Mouse (Mus musculus): ENCODE measurements around the gene Atxn1. TPM values are rescaled to one million over a fixed set of nuclear protein-coding genes. Genes with fewer than 3 reads are reported as not detected.

The Atxn1 gene
- total RNA-seq, 4 experiments from 2014 or later, result 123 to 159 (median 132) TPM

DNA sequence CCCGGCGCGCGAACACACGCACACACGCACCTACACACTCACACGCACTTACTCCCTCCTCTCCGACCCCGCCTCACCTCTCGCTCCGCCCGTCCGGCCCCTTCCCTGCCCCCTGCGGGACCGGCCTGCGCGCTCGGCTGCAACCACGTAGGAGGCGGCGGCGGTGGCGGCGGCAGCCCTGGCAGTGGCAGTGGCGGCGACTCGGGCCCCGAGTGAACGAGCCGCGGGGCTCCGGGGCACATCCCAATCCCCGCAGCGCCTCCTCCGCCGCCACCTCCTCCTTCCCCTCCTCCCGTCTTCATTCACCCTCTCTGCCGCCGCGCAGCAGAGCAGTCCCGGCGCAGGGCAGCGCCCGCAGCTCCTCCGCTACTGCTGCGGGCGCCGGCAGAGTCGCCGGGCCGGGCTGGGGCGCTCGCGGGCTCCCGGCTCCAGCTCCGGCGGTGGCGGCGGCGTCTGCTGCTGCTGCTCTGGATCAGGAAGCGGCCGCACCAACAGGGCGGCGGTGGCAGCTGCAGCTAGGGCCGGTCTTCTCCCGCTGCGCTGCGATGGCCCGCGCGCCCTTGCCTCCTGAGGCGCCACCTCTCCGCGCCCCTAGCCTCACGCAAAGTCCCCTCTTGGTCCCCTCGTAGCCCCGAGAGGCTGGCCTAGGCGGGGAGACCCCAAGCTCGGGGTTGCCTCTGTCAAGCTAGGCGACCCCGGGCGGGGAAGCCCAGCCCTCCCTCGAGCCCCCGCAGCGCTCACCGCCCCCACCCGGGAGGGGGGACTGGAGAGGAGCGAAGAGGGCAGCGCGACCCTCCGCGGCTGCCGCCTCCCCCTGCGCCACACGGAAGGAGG, 1.1 kb downstream of the Atxn1 start:
- peak in 1 of 2 experiments; percentile 58 for DNase-seq (ENCODE audit: low spot score in 2 of 2)

DNA sequence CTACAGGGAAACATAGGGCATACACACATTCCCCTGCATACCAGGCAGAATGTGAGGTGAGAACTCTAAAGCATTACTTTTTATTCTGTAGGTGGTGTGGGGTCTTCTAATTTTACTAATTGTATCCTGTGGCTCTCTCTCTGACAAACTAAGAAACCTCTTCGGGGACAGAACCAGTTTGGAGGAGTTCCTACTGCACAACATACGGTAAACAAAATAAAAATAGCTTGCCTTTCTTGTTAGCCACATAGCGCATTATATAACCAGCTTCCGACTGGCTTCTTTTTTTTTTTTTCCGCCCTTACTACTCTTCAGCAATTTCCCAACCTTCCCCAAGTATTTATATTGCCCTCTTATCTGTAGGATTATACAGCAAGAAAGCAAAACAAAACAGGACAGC, 2.0 kb downstream of the Atxn1 start:
- no peak for DNase-seq (ENCODE audit: low spot score in 2 of 2)

DNA sequence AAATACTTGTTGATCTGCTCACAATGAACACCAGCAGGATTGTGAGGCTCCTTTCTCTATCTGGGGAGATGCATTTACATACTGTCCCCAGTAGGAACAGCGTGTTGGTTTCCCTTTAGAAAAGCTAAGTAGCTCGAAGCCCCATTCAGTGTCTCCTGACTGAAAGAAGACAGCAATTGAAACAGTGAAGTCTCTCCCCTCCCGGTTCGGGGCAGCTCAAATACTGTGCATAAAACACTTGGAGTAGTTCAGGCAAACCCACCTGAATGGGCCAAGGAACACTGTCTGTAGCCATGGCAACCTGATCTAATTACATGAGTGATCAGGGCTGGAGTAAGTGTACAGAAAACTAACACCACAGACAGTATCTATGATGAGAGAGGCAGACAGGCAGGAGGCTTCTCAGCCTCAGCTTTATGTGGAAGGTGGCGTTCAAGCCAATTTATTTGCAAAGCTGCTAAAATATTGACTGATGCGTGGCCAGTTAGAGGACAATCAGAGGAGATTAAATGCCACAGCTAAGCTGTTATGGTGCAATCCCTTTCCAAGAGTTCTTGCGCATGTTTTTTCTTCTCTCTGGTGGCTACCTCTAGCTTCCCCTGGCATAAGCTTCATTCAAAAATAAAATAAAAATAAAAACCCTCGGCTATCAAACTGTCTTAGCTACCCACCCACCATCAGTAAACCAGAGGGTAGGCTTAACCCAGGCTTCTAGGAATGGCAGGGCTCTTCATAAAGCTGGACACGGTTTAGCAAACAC, 2.8 kb downstream of the Atxn1 start:
- no peak for DNase-seq (ENCODE audit: low spot score in 2 of 2)

DNA sequence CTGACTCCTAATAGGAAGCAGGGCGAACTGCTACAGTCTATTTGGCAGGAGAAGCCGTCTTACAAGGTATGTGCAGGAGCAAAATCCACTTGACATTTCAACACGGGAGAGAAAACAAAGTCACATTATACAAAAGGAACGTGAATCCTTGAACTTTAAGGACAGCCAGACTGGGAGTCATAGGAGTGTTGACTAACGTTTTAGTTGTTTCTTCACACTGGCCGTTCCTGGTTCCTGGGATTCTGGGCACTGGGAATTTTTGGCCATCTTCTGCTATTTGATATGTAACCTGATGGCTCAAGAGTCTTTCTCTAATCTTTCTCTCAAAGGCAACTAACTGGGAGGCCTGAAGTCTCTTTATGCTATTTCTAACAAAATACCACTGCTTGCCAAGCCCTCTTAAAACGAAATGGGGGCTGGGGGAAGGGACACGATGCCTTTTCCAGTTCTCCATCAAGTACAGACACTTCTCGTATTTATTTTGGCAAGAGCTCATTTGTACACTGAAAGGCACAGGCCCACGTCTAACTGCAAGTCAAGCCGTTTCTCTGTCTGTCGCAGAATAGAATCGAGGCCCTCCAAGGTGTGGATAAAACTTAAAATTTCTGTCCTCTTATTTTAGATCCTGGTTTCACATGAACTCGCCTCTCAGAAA, 4.4 kb downstream of the Atxn1 start:
- DNase-seq (ENCODE audit: low spot score in 2 of 2), result no peak

DNA sequence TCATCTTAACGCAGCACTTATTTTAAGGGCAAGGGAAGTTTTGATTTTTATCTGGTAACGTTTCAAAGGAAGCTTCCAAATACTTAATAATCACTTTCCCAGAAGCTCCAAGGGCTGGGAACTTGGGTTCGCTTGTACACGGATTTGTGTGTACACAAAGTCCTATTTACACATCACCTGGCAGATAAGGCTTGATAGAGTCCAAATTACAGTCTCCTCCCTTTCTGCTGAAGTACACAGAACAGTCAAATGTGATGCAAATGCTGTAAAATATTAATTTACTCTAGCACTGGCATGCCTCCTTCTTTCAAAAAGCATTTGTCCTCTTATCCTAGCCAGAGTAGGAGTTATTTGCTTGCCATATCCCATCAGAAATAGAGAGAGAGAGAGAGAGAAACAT, 6.5 kb downstream of the Atxn1 start:
- DNase-seq (ENCODE audit: low spot score in 2 of 2), result no peak

DNA sequence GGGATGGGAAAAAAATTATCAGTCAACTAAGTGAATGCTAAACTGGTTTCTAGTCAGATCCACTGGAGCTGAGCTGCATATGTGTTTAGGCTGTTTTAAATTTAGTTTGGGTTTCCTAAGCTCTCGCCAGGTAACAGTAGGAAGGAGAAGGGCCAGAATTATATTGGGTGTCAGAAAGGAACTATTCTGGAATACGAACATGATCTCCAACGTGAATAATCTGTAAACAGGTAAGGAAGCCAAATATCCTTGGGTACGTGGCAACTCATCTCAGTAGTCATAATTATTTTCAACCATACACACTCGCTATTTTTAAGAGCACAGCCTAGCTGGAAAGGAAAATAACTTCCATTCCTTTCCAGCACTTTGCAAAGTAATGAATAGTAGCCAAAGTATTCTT, 7.2 kb downstream of the Atxn1 start:
- DNase-seq (ENCODE audit: low spot score in 2 of 2), result no peak

DNA sequence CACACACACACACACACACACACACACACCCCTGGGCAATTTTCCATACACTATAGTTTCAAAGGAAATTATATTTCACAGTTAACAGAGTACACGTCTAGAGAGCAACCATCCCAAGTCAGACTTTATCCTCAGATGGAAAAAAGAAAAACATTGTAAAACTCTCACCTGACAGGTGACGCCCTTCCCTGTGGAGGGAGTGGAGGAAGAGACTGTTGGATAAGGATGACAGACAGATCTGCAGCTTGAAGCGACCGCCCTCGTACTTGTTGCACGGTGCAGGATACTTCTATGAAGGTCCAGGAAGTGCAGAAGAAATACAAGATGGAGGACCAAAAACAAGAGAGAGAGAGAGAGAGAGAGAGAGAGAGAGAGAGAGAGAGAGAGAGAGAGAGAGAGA, 8.5 kb downstream of the Atxn1 start:
- DNase-seq (ENCODE audit: low spot score in 2 of 2), result no peak

DNA sequence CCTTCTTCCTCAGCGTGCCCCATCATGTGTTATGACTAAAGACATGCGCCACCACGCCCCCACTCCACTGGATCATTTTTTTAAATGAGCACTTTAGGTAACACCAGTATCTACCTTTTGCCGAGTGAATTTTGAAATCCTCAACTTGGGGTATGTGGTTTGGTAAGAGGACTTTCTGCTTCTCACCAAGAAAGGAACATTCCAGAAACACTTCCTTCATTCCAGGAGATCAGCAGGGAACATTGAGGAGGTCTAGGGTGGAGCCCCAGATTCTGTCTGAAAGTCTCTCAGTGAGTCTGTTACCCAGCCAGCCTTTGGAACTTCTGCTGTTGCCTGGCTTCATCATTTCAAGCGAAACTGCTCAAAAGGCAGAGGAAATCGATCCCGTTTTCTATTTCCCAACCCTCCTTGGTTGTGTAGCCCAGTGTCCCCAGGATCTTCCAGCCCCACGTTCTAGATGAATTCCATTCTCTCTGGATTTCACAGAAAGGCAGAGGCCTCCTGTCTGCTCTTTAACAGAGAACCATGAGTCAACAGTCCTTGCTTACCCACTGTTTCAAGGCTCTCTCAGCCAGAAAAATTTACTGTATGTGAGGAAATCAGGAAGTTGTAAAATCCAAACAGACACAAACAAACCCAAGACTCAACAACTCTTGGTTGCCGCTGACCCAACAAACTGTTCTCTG, 9.3 kb downstream of the Atxn1 start:
- DNase-seq (ENCODE audit: low spot score in 2 of 2), result no peak

DNA sequence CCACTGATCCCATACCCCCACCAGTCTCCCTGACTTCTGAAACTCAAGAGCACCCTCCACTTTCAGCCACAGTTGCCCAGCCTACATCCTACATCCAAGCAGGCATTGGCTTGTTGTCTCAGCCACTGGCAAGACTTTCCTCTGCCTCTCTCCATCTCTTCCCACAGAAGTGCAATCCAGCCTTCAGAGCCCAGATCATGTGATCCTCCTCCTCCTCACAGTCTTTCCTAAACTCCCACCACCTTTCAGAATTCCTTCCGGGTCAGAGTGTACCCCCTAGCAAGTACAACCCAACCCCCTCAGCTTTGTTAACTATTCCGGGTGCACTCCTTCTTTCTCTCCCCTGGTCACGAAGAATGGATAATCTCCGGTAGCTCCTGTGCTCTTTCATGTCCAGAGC, 11.7 kb downstream of the Atxn1 start:
- no peak for DNase-seq (ENCODE audit: low spot score in 2 of 2)

DNA sequence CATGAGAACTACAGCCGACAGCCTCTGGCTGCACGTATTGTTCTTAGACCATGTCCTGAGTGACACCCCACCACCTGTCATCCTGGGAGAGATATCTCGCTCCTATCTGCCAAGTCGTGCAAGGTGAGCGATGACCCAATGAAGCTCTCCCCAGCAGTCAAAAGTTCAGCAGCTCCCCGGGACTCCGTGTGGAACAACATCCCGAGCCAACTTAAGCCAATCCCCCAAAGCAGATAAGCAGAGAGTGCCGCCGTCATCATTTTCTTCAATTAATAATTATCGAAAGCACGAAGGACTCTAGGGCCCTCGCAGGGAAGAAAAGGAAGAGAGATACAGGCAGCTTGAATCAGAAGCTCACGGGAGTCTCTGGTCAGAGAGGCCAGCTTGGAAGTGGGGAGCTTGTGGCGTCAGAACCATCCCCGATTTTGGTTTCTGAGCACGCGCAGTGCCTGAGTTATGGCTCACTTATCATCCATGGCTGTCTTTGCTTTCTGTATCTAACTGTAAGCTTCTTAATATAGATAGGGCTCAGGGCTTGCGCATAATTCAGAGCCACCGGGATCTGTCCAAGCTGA, 13.7 kb downstream of the Atxn1 start:
- DNase-seq (ENCODE audit: low spot score in 2 of 2), result no peak

DNA sequence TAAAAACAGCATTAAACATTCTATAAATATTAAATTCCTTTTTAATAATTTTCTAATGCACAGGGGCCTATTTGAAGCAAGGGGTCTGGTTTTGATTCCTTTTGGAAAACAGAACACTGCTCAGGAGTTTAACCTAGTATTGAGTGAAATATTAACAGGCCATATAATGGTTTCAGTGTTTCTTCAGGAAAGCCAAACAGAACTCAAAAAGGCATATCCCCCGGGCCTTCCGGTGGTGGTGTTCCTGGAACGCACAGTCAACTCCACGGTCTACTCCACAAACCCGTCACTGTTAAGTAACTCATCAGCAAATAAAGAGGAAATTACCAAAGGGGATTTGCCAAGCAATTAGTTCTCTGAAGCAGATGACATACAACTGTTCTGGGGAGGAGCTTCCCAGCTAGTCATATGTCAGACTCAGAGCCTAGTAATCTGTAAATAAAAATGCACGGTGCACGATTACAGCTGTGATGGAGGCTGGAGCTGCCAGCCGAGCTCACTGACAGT, 14.4 kb downstream of the Atxn1 start:
- no peak for DNase-seq (ENCODE audit: low spot score in 2 of 2)

DNA sequence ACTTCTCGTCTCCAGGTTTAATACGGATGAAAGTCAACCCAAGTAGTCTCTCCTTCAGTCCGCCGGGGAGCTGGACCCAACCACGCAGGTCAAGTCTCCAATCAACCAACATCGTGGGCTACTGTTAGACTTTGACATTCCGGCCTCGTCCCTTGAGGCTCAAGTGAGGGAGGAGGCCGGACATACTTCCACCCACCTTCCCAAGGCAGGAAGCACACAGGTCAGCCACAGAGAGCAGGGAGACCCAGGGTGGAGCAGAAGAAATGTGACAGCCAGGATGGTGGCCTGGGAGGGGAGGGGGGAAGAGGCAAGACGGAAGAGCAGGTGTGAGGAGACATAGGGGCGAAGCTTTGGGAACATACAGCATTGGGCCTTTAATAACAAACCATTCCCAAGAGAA, 18.7 kb downstream of the Atxn1 start:
- DNase-seq (ENCODE audit: low spot score in 2 of 2), result no peak

DNA sequence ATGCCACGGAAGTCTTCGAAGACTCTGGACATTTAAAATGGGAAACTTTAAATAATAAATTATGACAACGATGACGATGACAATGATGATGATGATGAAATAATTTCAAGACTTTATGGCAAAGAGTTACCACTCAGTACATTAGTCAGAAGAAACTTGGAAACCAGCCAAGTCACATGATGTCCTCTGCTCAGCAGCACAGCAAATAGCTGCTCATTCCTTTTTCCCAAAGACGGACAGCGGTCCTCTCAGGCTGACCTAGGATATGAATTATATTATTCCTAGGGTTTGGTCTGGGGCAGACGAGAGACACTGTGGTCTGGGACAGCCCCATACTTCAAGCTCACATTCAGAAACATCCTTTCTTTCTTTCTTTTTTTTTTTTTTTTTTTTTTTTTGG, 22.5 kb downstream of the Atxn1 start:
- no peak for DNase-seq (ENCODE audit: low spot score in 2 of 2)

DNA sequence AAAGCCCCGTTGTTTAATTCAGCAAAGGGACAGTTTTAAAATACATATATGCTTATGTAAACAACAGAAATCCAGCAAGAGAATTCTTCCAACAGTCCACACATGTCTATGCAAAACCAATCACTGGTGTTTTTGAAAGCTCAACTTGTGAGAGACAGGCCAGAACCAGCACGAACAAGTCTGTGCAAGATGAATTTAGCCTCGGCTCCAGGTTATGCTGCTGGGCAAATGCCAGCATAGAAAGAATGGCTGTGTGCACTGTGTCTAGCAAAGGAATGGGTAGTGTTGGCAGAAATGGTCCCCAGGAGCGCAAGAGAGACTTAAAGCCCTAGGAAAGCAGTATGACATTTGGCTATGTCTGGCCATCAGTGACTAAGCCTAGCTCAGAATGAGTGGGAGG, 24.1 kb downstream of the Atxn1 start:
- DNase-seq (ENCODE audit: low spot score in 2 of 2), result no peak

DNA sequence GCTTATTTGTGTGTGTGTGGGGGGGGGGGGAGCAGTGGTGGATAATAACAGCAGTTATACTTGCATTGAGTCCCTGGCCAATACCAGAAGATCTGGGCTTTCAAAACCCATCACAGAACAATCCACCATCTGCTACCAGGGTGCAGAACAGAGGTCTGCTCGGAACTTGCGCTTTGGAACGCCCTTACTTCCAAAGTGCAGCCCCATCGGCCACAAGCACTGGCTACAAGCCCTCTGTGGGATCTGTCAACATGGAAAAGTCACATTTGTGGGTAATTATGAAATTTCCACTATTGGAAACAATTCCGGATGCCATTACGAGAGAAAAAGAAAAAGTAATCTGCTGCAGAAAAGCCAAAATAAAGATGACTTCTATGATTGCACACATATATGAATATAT, 25.2 kb downstream of the Atxn1 start:
- no peak for DNase-seq (ENCODE audit: low spot score in 2 of 2)

DNA sequence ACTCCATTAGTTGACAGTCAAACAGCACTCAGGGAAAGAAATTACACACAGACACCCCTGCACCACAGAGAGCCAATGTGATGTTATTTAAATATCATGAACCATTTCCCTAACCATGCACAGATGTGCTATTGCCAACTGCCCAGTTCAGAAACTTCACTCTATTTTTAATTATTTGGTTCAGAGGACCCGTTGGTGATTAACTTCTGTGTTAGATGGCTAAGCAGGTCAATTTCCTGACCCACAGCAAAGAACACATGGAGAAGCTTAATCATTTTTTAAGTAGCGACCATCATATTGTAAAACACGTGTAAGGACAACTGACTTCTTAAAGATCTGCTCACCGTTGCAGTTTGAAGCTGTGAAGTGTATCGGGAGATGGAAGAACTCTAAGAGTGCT, 26.7 kb downstream of the Atxn1 start:
- no peak for DNase-seq (ENCODE audit: low spot score in 2 of 2)

DNA sequence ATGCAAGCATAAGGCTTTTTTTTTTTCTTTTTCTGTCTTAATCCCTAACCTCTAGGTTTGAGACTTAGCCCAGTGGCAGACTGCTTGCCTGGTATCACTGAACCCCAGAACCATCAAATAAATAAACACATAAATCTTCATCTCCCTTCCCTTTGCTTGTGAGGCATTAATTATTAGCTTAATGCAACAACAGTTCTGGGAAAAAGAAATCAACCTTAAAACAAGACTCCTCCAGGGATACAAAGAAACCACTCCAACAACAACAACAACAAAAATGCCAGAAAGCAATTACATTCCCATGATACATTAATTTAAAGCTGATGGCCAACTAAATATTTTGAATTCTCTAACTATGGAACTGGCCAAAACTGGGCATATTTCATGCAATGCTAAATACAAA, 28.0 kb downstream of the Atxn1 start:
- DNase-seq (ENCODE audit: low spot score in 2 of 2), result no peak

DNA sequence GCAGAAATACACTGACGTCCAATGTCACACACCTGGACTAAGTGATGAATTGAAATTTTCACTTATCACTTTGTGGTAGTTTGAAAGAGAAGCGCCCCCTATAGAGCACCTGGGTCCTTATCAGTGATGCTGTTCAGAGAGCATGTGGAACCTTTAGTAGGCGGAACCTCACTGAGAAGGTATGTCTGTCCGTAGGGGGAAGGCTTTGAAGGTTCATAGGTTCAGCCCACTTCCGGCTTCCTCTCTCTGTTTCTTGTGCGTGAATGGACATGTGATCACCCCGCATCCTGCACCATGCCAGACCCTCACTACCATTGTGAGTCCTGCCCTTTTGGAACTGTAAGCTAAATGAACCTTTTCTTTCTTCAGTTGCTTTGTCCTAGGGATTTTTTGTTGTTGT, 29.0 kb downstream of the Atxn1 start:
- no peak for DNase-seq (ENCODE audit: low spot score in 2 of 2)

DNA sequence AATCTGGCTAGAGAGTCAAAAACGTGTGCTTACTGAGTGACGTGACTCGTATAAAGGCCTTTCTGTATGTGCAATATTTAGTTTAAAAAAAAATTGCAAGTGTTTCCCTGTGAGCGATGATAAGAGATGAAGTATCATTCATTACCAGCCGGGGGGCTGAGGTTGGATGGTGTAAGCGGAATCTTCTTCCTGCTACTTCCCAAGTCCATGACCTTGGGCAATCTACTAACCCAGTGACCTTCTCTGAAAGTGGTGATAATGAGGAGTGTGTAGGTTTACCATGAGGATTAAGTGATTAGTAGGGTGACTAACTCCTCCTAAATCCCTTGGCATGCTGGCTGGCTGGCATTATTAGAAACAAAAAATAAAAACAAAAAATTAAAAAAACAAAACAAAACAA, 30.0 kb downstream of the Atxn1 start:
- no peak for DNase-seq (ENCODE audit: low spot score in 2 of 2)

DNA sequence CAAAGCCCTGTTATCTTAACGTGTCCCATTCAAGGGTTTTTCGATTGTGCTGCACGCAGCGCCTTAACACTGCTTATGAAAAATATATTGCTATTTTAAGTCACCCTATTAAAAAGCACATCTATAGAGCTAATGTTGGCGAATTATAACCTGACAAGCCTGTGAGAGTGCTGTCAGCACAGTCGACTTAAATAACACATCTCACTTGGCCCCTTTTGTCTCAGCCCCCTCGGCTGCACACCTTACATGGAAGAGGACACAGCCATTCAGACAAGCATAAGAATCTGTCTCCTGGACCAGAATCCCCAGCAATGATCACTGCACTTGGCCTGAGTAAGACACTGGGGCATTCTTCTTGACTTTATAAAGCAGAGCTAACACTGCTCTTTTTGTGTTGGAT, 30.7 kb downstream of the Atxn1 start:
- no peak for DNase-seq (ENCODE audit: low spot score in 2 of 2)

DNA sequence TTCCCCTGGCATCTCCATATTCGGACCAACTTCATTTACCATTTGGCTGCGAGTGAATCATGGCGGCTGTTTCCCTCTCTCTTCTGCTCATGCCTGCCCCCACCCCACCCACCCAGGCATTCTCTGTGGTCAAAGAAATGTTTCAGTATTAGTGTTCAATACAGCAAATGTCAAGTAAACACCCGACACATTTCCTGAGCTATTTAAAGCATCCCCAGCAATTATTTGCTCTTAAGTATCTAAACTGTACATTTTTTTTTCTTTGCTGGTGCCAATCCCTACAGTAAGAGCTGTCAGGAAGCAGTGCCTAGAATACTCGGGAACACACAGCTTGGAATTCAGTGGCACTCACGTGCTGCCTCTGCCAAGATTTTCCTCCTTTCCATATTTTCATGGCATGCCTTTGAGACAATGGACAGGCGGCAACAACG, 32.3 kb downstream of the Atxn1 start:
- DNase-seq (ENCODE audit: low spot score in 2 of 2), result no peak

Data from layer of hippocampus, adult 8-10 months (tissue).